Mouse (Mus musculus): ENCODE data around the gene Klk14. TPM values are rescaled to one million over a fixed set of nuclear protein-coding genes. Genes with fewer than 3 reads are reported as not detected.

Klk14 gene
- polyA plus RNA-seq (2015; fragmentation: Nextera tagmentation; extraction: Ambion mirVana), result not detected in 2 replicates

DNA sequence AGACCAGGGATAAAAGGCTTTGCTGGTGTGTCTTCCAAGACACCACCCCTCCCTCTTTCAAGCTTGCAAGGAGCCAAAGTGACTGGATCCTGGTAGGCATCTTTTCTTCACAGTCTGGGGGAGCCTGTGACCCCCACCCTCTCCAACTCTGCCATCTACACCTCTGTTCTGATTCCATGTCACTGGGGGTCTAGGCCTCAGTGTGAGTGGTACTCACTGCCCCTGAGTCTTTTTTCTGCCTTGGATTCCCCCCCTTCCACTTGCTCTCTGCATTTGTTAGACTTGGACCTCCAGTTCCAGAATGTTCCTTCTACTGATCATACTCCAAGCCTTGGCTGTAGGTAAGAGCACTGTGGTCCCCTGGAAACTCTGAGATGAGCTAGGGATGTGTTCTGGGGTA, at the start of gene Klk14:
Gene Klk14 (plus strand): TSS at position 301 of the 400 bp plus-strand sequence.

GRCm38 (mm10) chr7:43660002-43660401, 30.2 kb upstream of the Klk14 start, which contains the start of gene Siglece:
Siglece (minus strand) TSS chr7:43660161.

DNA sequence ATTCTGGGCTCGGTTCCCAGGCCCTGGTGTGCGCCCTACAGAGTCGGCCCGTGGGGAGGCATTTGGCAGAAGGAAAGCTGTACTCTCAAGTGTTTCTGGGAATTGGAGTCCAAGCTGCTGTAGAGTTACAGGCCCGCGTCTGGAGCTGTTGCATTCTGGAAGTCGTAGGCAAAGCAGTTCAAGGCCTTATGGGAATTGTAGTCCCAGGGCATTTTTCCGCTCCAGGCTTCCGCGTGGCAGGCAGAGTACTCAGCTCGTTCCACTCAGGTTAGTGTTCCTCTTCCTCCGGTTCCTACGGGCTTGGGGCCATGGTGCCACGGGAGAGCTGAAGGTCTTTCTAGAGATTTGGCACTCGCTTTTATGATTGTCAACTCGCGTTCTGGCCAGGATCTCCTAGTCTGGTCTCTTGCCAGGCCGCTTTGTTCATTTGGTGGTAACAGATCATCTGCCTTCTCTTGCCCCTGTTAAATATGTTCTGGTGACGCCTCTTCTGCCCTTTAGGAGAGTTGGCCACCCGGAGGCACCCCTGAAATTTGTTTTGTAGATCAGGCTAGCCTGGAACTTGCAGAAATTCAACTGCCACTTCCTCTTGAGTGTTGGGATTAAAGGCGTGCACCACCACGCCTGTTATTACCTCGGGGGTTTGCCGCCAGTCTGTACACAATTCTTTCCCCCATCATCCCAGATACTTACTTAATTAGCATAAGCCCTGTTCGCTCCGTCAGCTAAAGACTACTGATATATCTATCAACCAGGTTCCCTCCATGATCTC, 18.2 kb upstream of the Klk14 start, which contains the start of gene Ctu1:
Gene Ctu1 (plus strand): TSS at position 208 of the 772 bp plus-strand sequence.

DNA sequence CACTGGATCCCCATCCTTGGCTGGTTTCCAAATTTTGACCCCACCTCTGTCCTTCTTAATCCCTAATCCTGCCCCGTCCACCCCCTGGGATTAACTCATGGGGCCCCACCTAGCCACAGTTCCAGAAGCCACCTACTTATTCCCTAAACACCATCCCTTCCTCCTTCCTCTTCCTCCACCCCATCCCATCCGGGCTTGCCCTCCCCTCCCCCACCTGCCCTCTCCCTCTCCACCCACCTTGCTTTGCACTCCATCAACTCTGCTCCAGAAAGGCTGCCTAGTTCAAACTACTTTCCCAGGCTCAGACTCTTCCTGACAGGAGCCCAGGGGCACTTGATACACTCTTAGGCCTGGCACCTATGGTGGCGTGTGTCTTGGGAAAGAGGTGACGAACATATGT, 22.0 kb downstream of the Klk14 start, which contains the start of gene Klk13:
Gene Klk13 (plus strand): TSS at position 301 of the 400 bp plus-strand sequence.

Other genes starting within 250 kb of the Klk14 start
- gene Cldnd2, start 249.6 kb upstream of the Klk14 start, polyA plus RNA-seq (2015; fragmentation: Nextera tagmentation; extraction: Ambion mirVana), result not detected in 2 replicates
- 261 and 295 TPM in 2 replicates for gene Etfb, start 246.3 kb upstream of the Klk14 start, polyA plus RNA-seq (2015; fragmentation: Nextera tagmentation; extraction: Ambion mirVana)
- not detected in 2 replicates for gene Gm45233, start 246.3 kb upstream of the Klk14 start, polyA plus RNA-seq (2015; fragmentation: Nextera tagmentation; extraction: Ambion mirVana)
- 3.4 and 5.6 TPM in 2 replicates for gene Vsig10l, start 227.3 kb upstream of the Klk14 start, polyA plus RNA-seq (2015; fragmentation: Nextera tagmentation; extraction: Ambion mirVana)
- not detected in 2 replicates for gene Iglon5, start 200.3 kb upstream of the Klk14 start, polyA plus RNA-seq (2015; fragmentation: Nextera tagmentation; extraction: Ambion mirVana)
- gene 4931406B18Rik, start 184.5 kb upstream of the Klk14 start, polyA plus RNA-seq (2015; fragmentation: Nextera tagmentation; extraction: Ambion mirVana), result not detected in 2 replicates
- 20.9 and 29.8 TPM in 2 replicates for gene Cd33, start 146.0 kb upstream of the Klk14 start, polyA plus RNA-seq (2015; fragmentation: Nextera tagmentation; extraction: Ambion mirVana)
- 0.84 and 0.99 TPM in 2 replicates for gene Zfp658, start 128.2 kb upstream of the Klk14 start, polyA plus RNA-seq (2015; fragmentation: Nextera tagmentation; extraction: Ambion mirVana)
- 1.9 and 2.9 TPM in 2 replicates for gene Zfp719, start 110.8 kb upstream of the Klk14 start, polyA plus RNA-seq (2015; fragmentation: Nextera tagmentation; extraction: Ambion mirVana)
- not detected in 2 replicates for gene Zfp819, start 83.2 kb upstream of the Klk14 start, polyA plus RNA-seq (2015; fragmentation: Nextera tagmentation; extraction: Ambion mirVana)
- 0.17 and 0.32 TPM in 2 replicates for gene Ceacam18, start 55.7 kb upstream of the Klk14 start, polyA plus RNA-seq (2015; fragmentation: Nextera tagmentation; extraction: Ambion mirVana)
- 11.6 and 13.4 TPM in 2 replicates for gene Siglece, start 30.3 kb upstream of the Klk14 start, polyA plus RNA-seq (2015; fragmentation: Nextera tagmentation; extraction: Ambion mirVana)
- gene Ctu1, start 18.4 kb upstream of the Klk14 start, polyA plus RNA-seq (2015; fragmentation: Nextera tagmentation; extraction: Ambion mirVana), result 6.1 and 6.5 TPM in 2 replicates
- gene Klk13, start 22.1 kb downstream of the Klk14 start, polyA plus RNA-seq (2015; fragmentation: Nextera tagmentation; extraction: Ambion mirVana), result 0.21 TPM in 1 of 2 replicates, not detected in the other
- not detected in 2 replicates for gene Klk12, start 78.5 kb downstream of the Klk14 start, polyA plus RNA-seq (2015; fragmentation: Nextera tagmentation; extraction: Ambion mirVana)
- not detected in 2 replicates for gene Klk11, start 84.2 kb downstream of the Klk14 start, polyA plus RNA-seq (2015; fragmentation: Nextera tagmentation; extraction: Ambion mirVana)
- gene Klk10, start 90.6 kb downstream of the Klk14 start, polyA plus RNA-seq (2015; fragmentation: Nextera tagmentation; extraction: Ambion mirVana), result 2.0 and 2.6 TPM in 2 replicates
- gene Klk9, start 101.5 kb downstream of the Klk14 start, polyA plus RNA-seq (2015; fragmentation: Nextera tagmentation; extraction: Ambion mirVana), result not detected in 2 replicates
- gene Klk8, start 107.2 kb downstream of the Klk14 start, polyA plus RNA-seq (2015; fragmentation: Nextera tagmentation; extraction: Ambion mirVana), result 5.9 and 6.4 TPM in 2 replicates
- gene Klk7, start 120.9 kb downstream of the Klk14 start, polyA plus RNA-seq (2015; fragmentation: Nextera tagmentation; extraction: Ambion mirVana), result not detected in 2 replicates
- gene Klk6, start 134.1 kb downstream of the Klk14 start, polyA plus RNA-seq (2015; fragmentation: Nextera tagmentation; extraction: Ambion mirVana), result not detected in 2 replicates
- not detected in 2 replicates for gene Klk5, start 151.6 kb downstream of the Klk14 start, polyA plus RNA-seq (2015; fragmentation: Nextera tagmentation; extraction: Ambion mirVana)
- not detected in 2 replicates for gene Klk4, start 190.7 kb downstream of the Klk14 start, polyA plus RNA-seq (2015; fragmentation: Nextera tagmentation; extraction: Ambion mirVana)
- gene Klk15, start 243.3 kb downstream of the Klk14 start, polyA plus RNA-seq (2015; fragmentation: Nextera tagmentation; extraction: Ambion mirVana), result not detected in 2 replicates